Mouse (Mus musculus): Measurements from ENCODE around the gene Tns1. TPM values are rescaled to one million over a fixed set of nuclear protein-coding genes. Genes with fewer than 3 reads are reported as not detected.

The Tns1 gene
- total RNA-seq, 2 experiments from 2014 or later, result 389 to 450 TPM

DNA sequence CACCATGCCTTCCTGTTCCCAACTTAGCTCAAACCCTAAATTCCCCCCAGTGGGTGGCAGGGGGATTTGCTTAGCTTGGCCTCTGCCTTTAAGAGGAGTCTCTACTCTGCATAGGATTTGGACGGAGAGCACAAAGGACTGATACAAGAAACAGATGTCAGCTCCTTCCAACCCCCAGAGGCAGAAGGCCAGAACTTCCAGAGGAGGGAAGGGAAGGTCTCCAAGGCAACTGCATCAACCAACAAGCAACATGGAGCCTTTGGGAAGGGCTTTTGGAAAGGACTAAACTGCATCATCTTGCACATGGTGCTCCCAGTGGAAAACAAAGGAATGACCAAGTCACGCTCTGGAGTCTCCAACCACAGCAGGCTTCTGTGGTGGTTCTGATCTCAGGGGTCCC, 182.0 kb downstream of the Tns1 start:
- DNase-seq (ENCODE audit: low spot score in 2 of 2), result no peak

DNA sequence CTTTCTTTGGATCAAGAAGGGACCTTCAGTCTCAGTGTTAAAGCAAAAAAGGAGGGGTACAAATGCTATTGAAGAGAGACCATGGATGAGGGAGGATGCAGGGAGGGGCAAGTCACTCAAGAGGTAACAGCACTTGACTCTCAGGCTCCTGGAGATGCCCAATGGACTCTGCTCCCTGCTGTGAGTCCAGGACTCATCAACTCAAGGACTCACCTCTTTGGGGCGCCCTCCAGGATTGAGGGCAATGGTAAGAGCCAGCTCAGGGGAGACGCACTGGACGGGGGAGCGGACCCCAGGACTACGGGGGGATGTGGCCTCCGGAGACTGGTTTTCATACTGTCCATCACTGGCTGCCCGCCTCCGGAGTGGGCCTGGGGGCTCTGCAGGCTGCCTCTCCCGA, 182.6 kb downstream of the Tns1 start:
- no peak for DNase-seq (ENCODE audit: low spot score in 2 of 2)

DNA sequence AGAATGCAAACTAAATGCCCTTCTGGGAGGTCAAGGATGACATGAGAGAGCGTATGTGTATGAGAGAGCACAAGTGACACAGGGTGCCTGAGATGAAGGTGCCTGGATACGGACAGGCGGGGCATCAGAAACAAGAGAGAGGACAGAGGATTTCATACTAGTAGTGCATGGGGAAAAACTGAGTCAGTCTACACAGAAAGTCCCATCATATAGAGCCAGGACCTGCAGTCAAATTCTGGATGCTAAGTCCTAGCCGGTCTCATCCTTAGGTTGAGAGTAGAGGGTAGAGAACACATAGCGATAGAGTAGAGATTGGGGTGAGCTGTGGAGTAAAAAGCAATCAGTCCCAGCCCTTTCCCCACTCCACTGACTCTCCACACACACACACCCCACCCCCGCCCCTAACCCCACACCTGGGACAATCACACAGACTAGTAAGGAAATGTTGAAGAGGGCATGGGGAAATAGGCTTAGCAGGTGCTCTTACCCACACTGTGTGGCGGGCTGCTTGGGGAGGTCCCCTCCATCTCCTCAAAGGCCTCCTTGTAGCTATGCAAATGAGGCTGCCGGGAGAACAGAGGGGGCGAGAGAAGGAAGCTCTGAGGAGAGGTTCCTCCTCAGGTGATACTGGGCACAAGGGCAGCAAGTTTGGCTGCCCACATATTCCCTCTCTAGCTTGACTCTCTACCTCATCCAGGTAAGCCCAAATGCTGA, 183.6 kb downstream of the Tns1 start:
- no peak for DNase-seq (ENCODE audit: low spot score in 2 of 2)

DNA sequence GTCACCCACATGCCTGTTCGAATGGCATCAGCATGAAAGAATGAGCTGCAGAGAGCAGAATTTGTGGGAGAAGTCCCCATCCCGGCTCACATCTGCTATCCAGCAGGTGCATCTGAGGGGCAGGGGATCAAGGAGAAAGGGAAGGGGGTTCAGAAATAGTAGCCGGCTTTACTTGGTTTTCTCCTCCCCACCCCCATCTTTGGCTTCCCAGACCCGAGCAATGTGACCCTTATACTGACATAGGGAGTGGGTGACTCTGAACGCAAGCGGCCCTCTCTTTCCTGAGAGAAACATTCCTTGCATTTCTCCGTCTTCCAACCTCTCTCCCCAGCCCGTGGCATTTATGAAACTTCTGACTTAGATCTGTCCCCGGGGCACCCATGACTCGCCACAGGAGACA, 185.7 kb downstream of the Tns1 start:
- DNase-seq (ENCODE audit: low spot score in 2 of 2), result no peak

DNA sequence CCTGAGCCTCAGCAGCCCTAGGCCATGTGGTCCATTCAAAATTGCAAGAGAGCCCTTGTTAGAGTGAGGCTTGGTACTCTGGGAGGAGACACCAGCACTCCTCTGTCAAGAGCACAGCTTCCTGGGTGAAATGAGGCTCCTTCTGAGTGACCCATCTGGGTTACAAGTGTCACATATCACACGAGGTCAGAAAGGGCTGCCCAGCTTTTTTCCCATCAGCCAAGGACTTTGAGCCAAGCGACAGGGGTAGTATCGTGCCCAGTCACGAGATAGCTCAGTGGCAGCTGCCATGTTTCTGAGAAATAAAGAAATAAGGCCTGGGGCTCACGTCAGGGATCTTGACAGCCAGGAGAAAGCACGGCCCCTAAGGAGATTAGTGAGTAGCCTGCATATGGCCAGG, 186.4 kb downstream of the Tns1 start:
- DNase-seq (ENCODE audit: low spot score in 2 of 2), result no peak

DNA sequence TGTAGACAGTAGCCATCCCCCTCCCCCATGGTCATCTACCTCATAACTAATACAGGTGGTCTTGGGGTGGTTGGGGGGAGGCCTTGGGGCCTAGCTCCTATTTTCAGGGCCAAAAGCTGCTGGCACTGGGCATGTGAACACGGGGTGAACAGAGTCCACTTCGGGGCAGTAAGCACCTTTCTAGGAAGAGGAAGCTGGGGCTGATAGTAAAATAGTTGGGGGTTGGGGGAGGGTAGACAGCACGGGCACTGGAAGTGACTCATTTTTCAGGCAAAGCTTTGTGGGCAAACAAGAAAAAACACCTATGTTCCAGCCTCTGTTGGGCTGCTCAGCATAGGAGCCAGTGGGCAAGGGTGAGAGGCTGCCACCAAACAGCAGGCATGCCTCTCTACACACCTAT, 187.7 kb downstream of the Tns1 start:
- no peak for DNase-seq (ENCODE audit: low spot score in 2 of 2)

DNA sequence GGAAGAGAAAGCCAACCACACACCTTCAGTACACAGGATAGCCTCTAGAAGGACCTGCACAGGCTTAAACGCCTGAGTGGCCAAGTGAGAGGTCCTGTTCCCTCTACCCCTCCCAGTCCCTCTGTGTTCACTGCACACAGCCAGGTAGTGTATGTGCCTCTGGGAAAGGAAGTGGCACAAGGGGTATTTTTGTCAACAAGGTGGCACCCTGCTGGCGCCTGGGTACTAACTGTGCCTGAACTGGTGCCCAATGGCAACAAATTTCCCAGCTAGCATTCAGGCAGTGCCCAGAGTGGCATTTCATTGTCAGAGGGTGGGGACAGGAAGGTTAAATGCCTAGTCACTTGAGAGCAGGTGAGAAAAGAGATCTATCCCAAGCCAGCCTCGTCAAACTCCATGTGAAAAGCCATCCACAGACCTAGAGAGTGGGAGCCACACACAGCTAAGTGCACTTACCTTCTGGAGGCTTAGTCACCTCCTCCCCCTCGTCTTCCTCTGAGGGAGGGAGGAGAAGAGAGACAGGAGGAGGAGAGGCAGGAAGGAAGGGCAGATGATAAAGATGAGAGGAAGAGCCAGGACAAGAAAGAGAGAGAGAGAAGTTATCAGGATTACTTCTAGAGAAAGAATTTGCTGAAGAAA, 188.7 kb downstream of the Tns1 start:
- no peak for DNase-seq (ENCODE audit: low spot score in 2 of 2)

DNA sequence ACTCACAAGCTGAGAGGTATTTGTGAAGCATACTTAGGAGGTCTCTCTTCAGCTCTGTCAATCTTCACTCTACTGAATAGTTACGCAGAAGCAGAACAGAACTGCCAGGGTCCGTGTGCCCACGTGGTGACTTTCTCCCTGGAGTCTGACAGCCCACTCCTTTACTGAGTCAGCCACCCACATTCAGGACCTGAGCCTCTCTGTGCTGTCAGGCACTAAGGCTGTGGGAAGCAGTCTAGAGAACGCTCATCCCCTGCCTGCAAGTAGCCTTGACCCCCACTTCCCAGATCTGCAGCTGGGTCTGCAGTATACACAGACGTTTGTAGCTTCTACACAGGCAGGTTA, 191.1 kb downstream of the Tns1 start:
- DNase-seq (ENCODE audit: low spot score in 2 of 2), result no peak

DNA sequence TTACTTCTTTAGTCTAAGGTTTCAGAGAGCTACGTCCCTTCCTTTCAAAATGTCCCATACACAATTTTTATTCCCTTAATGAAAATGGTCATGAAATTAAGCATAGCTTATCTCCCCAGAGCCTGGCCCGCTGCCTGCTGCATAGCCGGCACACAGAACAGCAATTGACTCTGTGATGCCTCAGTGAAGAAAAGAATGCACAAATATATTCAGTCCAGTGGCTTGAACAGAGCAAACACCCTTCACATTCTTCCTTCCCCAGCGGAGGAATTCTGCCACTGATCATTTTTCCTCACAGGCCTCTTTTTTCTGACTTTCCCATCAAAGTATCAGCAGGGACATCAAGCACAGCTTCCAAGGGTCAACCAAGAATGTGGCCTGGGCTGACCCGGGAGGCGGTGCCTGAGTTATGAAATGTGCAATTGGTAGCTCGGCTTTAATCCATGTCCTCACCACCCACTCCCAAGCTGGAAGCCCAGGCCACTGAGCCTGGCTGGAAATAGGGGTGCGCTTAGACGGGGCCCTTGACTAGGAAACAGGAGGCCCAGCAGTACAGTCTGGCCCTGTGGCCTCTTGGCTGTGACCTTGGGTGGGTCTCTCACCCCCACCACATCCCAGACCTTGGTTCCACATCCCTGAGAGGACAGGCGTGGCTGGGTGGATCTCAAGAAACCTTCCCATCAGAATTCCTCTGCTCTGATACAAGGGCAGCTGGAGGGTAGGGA, 191.7 kb downstream of the Tns1 start:
- DNase-seq (ENCODE audit: low spot score in 2 of 2), result no peak

DNA sequence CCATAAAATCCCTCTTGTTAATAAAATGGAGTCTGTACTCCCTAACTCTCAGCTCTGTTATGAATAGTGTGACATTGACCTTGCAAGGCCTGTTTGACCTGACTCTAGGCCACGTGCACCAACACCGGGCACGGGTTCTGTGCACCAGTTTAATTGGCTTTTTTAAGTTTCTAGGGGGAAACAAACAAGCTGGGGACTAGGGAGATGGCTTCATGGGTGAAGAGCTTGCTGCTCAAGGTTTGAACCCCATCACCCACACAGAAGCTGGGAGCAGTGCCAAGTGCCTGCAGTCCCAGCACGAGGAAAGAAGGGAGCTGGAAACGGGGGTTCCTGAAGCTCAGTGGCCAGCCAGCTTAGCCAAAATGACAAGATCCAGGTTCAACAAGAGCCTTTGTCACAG, 192.4 kb downstream of the Tns1 start:
- DNase-seq (ENCODE audit: low spot score in 2 of 2), result no peak

DNA sequence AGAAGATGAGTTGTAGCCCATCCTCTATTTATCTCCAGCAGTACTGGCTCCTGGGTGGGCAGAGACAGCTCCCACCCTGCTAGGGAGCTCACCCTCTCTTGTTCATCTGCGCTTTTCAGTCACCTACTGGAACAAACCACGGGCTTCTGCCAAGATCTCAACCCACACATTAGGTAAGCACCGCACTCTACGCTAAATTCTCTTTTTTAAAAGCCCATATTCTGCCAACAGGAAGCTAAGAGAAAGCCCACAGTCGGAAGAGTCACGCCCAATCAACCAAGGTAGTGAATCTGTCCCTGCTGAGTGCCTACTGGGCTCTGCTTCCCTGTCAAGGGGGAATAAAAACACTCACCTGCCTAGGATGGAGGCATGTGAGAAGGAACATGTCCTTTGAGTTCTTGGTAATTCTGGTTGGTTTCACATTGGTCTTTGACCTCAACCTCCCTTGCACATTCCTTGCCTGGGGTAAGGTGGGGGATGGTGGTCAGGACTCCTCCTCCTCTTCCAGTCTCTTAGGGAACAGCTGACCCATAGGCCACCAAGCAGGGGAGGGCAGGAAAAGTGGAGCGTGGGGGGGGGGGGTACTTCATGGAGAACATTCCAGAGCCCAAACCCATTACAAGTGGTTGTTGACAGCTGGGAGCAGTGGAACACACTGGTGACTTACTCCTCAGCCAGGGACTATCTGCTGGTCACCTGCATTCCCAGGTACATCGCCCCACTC, 193.7 kb downstream of the Tns1 start:
- no peak for DNase-seq (ENCODE audit: low spot score in 2 of 2)

DNA sequence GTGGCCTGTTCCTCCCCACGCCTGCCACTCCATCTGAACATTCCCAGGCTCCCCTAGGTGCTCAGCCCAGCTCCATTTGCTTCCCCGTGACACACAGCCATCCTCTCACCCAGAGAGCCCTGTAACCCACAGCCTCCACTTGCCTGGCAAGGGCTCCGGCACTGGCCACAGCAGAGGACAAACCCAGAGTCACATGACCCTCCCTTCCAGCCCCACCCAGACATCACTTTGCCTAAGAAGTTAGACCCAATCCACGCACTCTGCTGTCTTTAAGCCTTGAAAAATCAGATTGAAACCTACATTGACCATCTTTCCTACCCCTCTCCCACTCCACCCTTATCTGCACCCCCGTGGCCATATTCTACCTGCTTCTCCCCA, 194.3 kb downstream of the Tns1 start:
- no peak for DNase-seq (ENCODE audit: low spot score in 2 of 2)

DNA sequence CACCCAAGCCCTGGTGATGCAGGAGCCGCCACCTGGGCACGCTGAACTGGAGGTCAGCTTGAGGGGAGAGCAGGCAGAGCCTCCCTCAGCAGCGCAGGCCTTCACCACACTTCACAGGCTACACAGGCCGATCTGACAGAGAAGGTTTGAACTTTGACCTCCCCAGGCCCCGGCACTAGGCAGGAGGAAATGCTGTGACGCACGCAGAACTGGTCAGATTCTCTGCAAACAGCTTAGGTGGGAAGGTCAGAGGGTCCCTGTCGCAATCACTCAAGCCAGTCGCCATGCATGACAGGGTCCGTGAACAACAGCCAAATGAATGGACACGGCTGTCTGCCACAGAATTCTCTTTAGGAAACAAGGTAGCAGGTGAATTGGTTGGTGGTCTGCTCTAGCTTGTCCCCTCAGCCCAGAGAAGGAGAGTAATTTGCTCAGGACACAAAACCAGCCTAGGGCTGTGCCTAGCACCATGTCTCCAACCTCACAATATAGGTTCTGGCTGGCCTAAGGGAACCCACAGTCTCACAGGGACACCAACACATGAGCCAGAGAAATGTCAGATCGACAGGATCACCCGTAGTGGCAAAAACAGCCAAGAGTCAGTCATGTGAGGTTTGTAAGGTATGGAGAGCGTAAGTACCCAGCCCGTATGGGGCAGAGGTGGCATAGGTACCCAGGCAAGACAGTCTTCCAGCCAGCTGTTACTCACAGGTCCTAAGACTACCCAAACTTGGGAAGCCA, 194.9 kb downstream of the Tns1 start:
- no peak for DNase-seq (ENCODE audit: low spot score in 2 of 2)

DNA sequence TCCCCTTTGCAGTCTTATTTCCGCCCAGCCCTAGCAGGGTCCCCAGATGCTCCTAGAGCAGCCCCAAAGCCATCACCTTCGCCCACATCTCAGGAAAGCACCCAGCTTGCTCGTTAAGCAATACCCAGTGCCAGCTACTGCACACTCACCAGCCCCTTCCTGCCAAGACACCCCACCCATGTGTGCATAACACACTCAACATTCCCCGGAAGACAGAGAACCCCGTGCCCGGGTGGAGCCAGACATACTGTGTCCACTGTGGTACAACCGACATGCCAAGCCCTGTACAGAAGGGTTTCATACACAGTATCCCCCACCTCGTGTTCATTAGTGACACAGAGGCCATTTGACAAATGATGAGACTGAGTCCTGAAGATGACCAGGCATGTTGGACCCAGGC, 195.9 kb downstream of the Tns1 start:
- no peak for DNase-seq (ENCODE audit: low spot score in 2 of 2)

DNA sequence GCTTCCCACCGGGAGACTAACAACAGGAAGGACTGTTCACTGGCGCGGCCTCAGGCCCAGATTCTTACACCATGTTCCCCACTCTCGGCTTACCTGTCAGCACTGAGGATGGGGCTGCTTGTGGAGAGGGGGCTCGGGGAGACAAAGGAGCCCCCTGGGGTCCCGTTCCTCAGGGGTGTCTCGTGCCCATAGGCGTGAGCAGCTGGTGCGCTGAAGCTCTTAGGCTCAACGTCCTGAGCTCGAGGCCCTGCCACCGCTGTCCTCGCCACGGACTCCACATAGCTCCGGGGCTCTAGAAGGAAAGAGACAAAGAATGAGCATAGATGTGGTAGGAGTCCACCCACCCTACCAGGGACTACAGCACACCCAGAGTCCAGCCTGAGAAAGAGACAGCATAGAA, 196.4 kb downstream of the Tns1 start:
- no peak for DNase-seq (ENCODE audit: low spot score in 2 of 2)

DNA sequence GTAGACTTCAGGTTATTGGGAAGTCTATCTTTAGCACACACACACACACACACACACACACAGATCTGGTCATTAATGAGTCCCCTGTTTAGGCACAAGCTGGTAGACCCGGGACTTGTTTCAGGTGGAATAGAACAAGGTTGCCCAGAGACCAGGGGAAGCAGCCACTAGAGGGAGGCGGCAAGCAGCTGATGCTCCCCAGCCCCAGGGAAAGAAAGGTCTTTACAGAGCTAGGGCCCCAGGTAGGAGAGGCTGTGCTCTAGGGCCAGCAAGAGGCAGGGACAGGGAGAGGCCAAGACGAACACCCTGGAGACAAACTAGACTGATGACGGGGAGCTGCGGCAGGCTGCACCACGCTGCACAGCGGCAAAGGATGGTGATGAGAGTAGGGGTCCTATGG, 198.0 kb downstream of the Tns1 start:
- DNase-seq (ENCODE audit: low spot score in 2 of 2), result no peak

DNA sequence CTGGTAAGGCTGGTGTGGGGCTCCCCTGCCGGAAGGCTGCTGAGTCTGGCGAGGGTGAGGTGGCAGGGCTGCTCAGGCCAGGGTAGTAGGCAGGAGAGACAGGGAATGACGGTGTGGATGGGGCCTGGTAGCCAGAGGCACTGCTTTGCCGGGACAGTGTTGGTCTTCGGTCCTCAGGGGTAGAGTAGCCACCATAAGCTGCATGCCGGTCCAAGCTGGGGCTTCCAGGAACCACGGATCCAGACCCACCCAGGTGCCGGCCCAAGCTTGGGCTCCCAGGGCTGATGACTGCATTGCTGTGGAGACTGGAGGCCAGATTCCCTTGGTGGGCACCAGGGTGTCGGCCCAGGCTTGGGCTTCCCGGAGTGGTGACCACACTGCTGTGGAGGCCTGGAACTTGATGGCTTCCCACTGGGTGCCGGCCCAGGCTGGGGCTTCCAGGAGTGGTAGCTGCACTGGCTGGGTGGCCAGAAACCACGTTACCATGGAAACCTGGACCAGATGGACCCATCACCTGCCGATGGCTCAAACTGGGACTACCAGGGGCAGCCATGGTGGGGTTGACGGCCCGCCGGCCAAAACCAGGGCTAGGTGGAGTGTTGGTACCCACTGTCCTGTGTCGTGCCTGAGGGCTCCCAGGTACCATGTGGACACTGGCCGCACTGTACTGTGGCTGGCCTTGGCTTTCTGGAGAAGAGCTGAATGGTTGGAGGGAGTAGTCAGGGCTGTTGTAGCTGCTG, 199.2 kb downstream of the Tns1 start:
- no peak for DNase-seq (ENCODE audit: low spot score in 2 of 2)

DNA sequence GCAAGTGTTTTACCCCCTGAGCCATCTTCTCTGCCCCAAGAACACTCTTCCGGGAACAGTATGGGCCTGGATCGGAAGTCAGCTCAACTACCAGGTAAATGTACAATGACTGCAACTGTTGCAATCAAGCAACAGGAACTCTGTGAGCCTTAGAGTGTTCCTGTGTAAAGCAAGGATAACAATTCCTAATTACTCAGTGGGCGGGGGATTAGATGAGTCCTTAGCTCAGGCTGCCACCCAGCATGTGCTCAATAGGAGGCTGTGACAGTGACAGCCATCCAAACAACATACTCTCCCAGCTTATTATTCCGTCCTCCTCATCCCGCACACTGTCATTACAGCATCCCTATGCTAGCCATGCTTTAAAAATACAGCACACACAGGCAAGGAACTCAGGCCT, 200.0 kb downstream of the Tns1 start:
- DNase-seq (ENCODE audit: low spot score in 2 of 2), result no peak

DNA sequence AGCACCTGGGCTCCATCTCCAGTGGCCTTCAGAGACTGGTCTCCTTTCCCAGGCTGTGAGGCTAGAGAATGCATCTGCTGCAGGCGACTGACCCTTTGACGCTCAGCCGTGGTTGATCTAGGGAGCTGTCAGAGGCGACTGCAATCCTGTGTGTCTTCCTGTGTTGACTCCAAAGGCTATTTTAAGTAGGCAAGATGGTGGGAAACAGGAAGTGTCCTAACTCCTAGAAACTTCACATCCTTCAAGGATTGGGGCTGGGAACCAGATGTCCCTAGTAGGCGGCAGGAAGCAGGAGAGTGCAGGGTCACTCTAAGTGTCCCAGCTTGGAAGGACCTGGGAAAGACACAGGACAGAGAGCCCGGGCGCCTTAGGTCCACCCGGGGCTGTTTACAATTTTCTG, 201.1 kb downstream of the Tns1 start:
- DNase-seq (ENCODE audit: low spot score in 2 of 2), result no peak

DNA sequence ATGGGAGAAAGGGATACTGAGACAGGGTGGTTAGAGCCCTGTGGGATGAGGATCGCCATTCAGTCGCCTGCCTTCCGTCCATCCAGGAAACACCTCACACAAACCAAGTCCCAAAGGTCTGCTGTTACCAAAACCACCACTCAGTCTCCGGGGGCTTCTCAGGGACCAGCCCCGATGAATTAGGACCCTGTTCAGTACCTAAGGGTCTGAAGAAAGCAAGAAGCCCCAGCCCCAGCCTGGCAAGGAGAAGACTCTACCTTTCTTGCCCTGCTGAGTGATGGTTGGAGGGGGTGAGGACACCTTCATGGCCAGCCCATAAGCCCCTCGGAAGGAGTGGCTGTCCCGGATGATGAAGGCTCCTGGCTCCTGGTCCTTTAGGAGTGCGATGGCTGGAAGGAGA, 203.5 kb downstream of the Tns1 start:
- DNase-seq (ENCODE audit: low spot score in 2 of 2), result peak in 1 of 2 experiments; percentile 19

DNA sequence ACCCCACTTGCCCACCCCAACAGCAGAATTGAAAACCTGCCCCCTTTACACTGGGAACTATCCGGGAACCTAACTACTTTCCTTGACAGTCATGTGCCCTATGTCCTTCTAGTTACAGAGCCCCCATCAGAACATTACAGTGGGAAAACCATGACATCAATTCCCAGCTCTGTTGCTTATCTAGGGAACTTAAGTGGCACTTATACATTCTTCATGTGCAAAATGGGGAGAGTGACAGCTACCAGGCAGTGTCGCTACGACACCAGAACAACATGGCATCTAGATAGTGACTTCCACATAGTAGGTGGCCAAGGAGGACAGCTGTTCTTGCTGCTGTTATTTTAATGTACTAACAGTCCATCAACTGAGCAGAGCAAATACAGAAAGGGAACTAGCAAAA, 204.3 kb downstream of the Tns1 start:
- no peak for DNase-seq (ENCODE audit: low spot score in 2 of 2)

Data from adrenal gland, adult 18-20 months (tissue).